Mouse (Mus musculus): ENCODE results near the gene Skint7.
"Not testable (repeated sequence)": the region's sequence is repeated elsewhere in the genome, so short reads cannot be mapped to it uniquely, and the experiment has no call there.

Skint7 gene

GRCm38 (mm10) chr4:111972623-111973022 is at the start of gene Skint7:
Skint7 (plus strand) TSS chr4:111972923.
- no peak for DNase-seq (ENCODE audit: low read depth, low spot score)

GRCm38 (mm10) chr4:111961309-111961708 is 11.4 kb upstream of the Skint7 start:
- no peak for DNase-seq (ENCODE audit: low read depth, low spot score)

- not testable (repeated sequence) for DNase-seq (ENCODE audit: low read depth, low spot score)
Observed at GRCm38 (mm10) chr4:111963241-111963640, 9.5 kb upstream of the Skint7 start.

GRCm38 (mm10) chr4:111963669-111964068 is 9.1 kb upstream of the Skint7 start:
- DNase-seq (ENCODE audit: low read depth, low spot score) = no peak

- no peak for DNase-seq (ENCODE audit: low read depth, low spot score)
Observed at GRCm38 (mm10) chr4:112005969-112006368, 33.2 kb downstream of the Skint7 start, which contains the start of gene Skint1. Skint1 (plus strand) TSS chr4:112006269.

All from brain, embryonic 18.5 days (tissue).